Mouse (Mus musculus) left cerebral cortex, adult 18-20 months (tissue): Measurements from ENCODE around the gene Krr1. TPM values are rescaled to one million over a fixed set of nuclear protein-coding genes. Genes with fewer than 3 reads are reported as not detected.
A peak's percentile ranks its signal among the peaks of the same experiment; 100 is the strongest.
"Not testable (repeated sequence)": the region's sequence is repeated elsewhere in the genome, so short reads cannot be mapped to it uniquely, and the experiment has no call there.

Experiments
- DNase-seq, 2 experiments: peaks; one replicate each; pipeline ENCODE4 v3.0.0; 2021 to 2022; ENCODE audit warnings: low spot score in 2 of 2, mixed read lengths in 1 of 2
- total RNA-seq, 2 experiments: library from RNA; stranded (reverse); gene quantifications; 2 replicates each; pipeline ENCODE4 v1.2.3; 2021

Krr1 gene
- total RNA-seq, 2 experiments from 2014 or later: 39.6 to 41.1 TPM

DNA sequence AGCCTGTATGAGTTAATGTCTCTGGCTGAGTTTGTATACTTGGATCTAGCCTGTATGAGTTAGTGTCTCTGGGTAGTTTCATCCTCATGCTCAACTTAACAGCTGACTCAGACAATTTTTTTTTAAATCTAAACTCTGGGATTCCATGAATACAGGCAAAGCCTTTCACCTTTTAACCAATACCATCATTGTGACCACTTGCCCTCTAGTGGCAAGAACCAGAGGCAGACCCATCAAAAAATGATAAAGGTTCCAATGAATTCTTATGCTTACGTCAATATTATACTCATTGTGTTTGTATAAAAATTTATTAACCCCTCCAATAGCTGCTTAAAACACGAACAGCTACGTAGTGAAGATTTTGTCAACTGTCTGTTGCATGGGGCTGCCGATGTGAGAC, 6.1 kb upstream of the Krr1 start:
- DNase-seq: no peak

GRCm38 (mm10) chr10:111971929-111972328, 535 bp upstream of the Krr1 start:
- DNase-seq: no peak

GRCm38 (mm10) chr10:111977584-111977983, 5.1 kb downstream of the Krr1 start:
- peak; percentile 57 to 61 for DNase-seq

DNA sequence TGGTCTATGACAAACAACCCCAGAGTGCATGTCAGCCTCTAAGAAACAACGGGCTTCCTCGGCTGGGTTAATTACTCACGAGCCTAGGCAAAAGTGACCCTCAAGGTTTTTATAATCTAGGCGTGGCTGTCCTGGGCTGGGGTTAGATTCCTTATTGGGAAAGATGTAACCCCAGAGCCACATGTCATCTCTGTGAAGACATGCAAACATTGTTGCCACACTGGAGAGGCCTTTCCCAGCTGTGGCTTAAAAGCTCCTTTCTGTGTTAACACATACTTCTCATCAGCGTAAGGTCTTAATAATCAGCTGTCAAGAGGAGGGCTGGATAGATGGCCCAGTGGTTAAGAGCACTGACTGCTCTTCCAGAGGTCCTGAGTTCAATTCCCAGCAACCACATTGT, 10.6 kb downstream of the Krr1 start:
- DNase-seq: no peak

GRCm38 (mm10) chr10:111986453-111986852, 14.0 kb downstream of the Krr1 start:
- no peak for DNase-seq

DNA sequence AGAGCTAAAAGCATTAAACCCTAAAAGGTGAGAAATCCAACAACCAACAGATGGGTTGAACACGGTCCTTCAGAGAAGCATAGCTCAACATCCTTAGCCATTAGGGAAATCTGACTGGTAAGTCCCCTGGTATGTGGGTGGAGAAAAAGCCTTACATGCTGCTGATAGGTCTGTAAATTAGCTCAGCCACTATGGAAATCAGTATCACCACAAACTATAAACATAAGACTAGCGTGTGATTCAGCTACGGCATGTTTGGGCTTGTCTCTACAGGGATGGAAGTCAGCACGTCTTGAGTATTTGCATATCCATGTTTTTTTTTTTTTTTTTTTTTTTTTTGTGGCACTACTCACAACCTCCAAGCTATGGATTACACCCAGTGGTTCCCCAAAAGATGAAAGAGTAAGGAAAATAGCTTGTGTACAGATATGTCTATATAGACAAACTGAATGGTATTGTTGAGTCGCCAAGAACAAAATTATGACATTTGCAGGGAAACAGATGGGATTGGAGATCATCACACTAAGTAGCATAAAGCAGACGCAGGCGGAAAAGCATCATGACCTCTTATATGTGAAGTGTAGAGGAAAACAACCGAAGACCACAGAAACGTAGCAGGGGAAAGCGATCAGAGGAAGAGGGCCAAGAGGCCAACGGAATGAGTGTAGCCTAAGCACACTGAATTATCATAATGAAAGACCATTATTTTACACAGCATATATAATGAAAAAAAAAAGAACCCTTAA, 23.5 kb downstream of the Krr1 start:
- no peak for DNase-seq

DNA sequence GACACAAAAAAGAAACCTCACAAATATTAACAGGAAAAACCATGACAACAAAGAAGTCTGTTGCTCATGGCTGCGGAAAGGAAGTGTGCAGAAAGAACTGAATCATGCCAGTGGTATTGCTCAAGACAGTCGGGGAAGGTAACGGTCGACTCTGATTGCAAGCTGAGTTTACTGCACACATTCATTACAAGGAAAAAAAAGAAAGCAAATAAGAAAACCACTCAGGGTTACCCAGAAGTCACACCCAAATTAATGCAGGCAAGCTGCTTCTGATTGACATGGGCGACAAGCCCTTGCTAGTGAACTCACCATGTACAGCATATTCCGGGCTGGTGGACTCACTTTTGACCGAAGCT, 24.1 kb downstream of the Krr1 start:
- no peak for DNase-seq

DNA sequence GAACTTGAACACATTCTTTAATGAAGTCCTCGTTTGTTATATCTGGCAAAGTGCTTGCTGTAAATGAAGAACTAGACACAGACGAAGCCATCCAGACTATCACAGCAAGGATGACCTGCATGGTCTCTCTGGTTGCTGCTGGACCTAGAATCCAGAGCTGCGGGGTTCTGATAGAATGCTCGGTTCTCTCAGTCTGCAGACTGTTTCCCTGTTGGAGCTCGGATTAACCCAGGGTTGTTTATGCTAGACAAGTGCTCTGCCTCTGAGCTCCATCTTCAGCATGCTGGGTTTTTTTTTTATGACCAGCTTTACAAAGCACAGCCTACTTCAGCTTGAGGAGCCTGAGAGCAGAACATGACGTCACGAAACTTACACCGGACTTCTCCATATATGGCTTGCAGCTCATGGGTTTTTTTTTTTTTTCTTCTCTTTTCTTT, 24.5 kb downstream of the Krr1 start:
- no peak for DNase-seq

- DNase-seq: no peak
Observed at GRCm38 (mm10) chr10:111997671-111998070, 25.2 kb downstream of the Krr1 start.

DNA sequence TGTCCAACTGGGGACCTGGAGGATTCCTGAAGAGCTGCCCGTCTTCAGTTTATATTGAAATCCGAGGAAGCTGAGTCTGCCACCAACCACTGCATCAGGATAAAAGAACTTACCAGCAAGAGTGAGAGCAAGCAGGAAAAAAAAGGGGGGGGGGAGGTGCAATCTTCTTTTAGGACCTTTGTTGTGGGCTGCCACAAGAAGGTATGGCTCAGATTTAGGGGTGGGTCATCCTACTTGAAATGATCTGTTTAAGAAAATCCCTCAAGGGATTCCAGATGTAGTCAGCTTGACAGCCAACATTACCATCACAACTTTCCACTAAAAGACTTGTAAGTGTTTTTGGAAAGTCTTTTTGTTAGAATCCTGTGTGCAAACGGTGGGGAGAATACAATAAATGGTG, 27.3 kb downstream of the Krr1 start:
- no peak for DNase-seq

GRCm38 (mm10) chr10:112000568-112000967, 28.1 kb downstream of the Krr1 start:
- no peak for DNase-seq

- DNase-seq: no peak
Observed at GRCm38 (mm10) chr10:112001350-112001749, 28.9 kb downstream of the Krr1 start.

DNA sequence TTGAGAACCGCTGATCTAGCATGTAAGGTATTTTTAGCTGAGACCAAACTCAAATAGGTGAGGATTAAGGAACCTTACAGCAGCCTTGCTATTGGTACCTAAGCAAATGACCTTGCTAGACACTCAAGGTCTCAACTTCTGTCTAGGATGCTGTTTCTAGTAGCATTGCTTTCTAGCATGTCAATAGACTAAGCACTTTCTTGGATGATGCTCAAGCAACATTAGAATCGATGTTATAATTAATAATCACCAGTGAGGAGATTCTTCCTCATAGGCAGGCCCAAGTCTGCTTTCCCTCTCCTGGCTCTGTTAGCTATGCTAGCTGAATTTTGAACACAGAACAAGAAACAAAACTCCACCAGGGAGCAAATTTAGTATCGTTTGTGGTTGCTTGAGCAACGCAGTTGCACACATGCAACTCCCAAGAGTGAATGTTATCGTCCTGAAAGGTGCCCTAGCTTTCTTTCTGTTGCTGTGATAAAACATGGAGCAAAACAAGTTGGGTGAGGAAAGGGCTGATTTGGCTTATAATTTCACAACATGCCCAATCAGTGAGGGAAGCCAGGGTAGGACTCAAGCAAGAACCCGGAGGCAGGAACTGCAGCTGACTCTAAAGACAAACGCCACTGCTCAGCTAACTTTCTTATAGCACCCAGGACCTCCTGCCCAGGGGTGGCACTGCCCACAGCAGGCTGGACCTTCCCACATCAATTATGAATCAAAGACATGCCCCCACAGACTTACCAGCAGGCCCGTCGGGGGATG, 29.5 kb downstream of the Krr1 start:
- no peak for DNase-seq

DNA sequence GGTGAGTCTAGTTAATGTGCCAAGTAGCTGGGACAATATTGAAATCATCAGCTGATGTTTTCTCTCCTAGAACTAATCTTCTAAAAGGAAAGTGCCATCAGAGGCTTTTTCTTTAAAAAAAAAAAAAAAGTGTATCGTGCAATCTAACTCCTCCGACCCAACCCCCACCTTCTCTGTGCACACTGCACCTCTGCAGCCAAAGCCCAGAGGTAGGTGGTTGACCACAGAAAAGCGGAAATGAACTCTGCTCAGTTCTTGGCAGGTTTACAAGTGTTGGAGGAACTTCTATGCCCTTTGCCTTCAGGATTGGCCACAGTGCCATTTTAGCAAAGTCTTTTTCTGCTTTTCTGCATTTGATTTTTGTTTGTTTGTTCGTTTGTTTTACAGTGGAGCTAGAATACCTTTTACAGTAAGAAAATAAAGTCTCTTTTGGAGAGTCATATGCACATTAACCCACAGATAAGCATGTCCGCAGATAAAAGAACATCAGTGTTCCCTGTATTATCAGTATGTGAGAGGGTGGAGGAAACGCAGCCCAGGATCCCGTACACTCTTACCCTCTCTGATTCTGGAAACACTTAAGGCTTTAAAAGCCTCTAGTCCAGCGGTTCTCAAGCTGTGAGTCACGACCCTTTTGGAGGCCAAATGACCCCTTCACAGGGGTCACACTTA, 30.2 kb downstream of the Krr1 start, which contains the start of gene Glipr1:
Gene Glipr1 (minus strand): TSS at position 88 of the 672 bp plus-strand sequence.
- no peak for DNase-seq

DNA sequence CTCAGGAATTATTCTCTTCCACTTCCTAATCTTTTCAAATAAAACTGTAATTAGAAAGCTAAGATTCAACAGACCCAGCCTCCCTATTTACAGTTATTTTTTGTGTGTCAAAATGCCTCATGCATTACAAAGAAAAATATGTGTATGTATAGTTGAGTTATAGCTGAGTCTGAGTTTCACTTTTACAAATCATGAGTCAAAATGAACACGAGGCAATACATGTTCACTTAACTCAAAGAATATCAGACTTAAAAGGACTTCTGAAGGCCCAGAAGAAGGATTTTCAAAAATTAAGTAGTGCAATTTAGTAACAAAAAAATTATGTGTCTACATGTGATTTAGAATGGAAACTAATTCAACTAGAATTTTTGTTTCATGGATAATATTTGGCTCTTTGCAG, 37.0 kb downstream of the Krr1 start:
- DNase-seq: not testable (repeated sequence)

GRCm38 (mm10) chr10:112023585-112023984, 51.1 kb downstream of the Krr1 start:
- DNase-seq: no peak

DNA sequence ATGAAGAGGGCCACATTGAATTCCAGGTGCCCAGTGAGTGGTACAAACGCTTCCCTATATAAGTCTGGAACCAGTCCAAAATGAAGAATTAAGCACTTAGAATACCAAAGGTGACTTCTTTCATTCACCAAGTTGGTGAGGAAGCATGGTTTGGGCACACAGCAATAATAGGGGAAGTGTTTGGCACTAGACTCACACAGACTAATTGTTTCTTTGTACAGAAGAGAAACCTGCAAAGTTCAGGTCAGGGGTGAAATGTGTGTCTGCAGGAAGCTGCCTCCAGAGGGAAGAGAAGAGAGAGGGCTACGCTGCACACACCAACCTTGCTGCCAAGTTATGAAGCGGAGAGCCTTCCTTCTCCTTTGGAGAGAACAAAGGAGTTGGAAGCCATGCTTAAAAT, 56.2 kb downstream of the Krr1 start:
- not testable (repeated sequence) for DNase-seq

Other genes with a start within 250 kb of the Krr1 start
- gene Glipr1, start 30.0 kb downstream of the Krr1 start, total RNA-seq: 1 to 10 TPM; 1.2 to 1.3 TPM
- gene Glipr1l1, start 87.5 kb downstream of the Krr1 start, total RNA-seq: not detected
- gene Glipr1l2, start 110.7 kb downstream of the Krr1 start, total RNA-seq: not detected
- not detected for gene Glipr1l3, start 187.7 kb downstream of the Krr1 start, total RNA-seq
- under 1 TPM in 1 of 2 experiments, not detected in 1; 0.16 TPM for gene Caps2, start 191.0 kb downstream of the Krr1 start, total RNA-seq